Mouse (Mus musculus) stomach, postnatal 0 days (tissue): ENCODE results near the gene Wdr82. TPM values are rescaled to one million over a fixed set of nuclear protein-coding genes. Genes with fewer than 3 reads are reported as not detected.
A peak's percentile ranks its signal among the peaks of the same experiment; 100 is the strongest.
"Not testable (repeated sequence)": the region's sequence is repeated elsewhere in the genome, so short reads cannot be mapped to it uniquely, and the experiment has no call there.

Source experiments
- ATAC-seq: fragments of 200-750 bp; cut with Nextera tagmentation; 2 replicates; pipeline ENCODE4 v1.8.0; 2017; ENCODE audit not compliant: low FRiP score, low TSS enrichment
- DNase-seq: peaks from one replicate; pipeline ENCODE4 v3.0.0-alpha.2; 2016; ENCODE audit warnings: low spot score
- H3K27ac ChIP-seq: fragments of 300-500 bp; sonication (generic); replicated peaks from 2 replicates; pipeline ENCODE4 v1.5.1; 2014; ENCODE audit warnings: mild to moderate bottlenecking, control low read depth
- H3K27me3 ChIP-seq: fragments of 300-500 bp; sonication (generic); 2 replicates; pipeline ENCODE4 v1.6.1; 2014; ENCODE audit warnings: low read length; ENCODE audit not compliant: control insufficient read depth, insufficient read depth
- H3K36me3 ChIP-seq: fragments of 300-500 bp; sonication (generic); 2 replicates; pipeline ENCODE4 v1.6.1; 2014; ENCODE audit warnings: low read length, mixed read lengths; ENCODE audit not compliant: control insufficient read depth, insufficient read depth
- H3K4me1 ChIP-seq: fragments of 300-500 bp; sonication (generic); replicated peaks from 2 replicates; pipeline ENCODE4 v1.6.1; 2014; ENCODE audit warnings: antibody characterized with exemption; ENCODE audit not compliant: control insufficient read depth, insufficient read depth
- H3K4me2 ChIP-seq: fragments of 300-500 bp; sonication (generic); replicated peaks from 2 replicates; pipeline ENCODE4 v1.6.1; 2014; ENCODE audit warnings: low read depth, mild to moderate bottlenecking, control low read depth, moderate library complexity
- H3K4me3 ChIP-seq: fragments of 300-500 bp; sonication (generic); 2 replicates; pipeline ENCODE4 v1.5.1; 2014; ENCODE audit warnings: low read depth, low read length, control low read depth
- H3K9ac ChIP-seq: fragments of 300-500 bp; sonication (generic); 2 replicates; pipeline ENCODE4 v1.6.1; 2014; ENCODE audit warnings: mild to moderate bottlenecking, low read length, control low read depth, mixed read lengths
- H3K9me3 ChIP-seq: fragments of 300-500 bp; sonication (generic); 2 replicates; pipeline ENCODE4 v1.6.1; 2016; ENCODE audit warnings: low read length; ENCODE audit not compliant: control insufficient read depth
- CTCF ChIP-seq: IDR thresholded peaks from 2 replicates; pipeline ENCODE4 v1.5.1; 2016; ENCODE audit warnings: antibody characterized with exemption, low read depth, mild to moderate bottlenecking, moderate library complexity
- EP300 ChIP-seq: optimal IDR thresholded peaks from 2 replicates; pipeline ENCODE3; 2016; ENCODE audit warnings: antibody characterized with exemption
- WGBS: fragments of 180-500 bp; shearing (Covaris S2); extraction: QIAGEN DNeasy Blood & Tissue Kit; methylation state at CpG from one replicate; pipeline ENCODE4 v1.1.7; 2014; 5-methylcytosine and 5-hydroxymethylcytosine counted together
- polyA plus RNA-seq: library from polyadenylated mRNA; unstranded; fragments of >200 nt; fragmentation: Nextera tagmentation; extraction: Ambion mirVana; gene quantifications from 2 replicates; pipeline ENCODE4 v1.2.1, GENCODE M21; 2015

The Wdr82 gene
- polyA plus RNA-seq, 1 experiment from 2014 or later = 10.3 TPM

DNA sequence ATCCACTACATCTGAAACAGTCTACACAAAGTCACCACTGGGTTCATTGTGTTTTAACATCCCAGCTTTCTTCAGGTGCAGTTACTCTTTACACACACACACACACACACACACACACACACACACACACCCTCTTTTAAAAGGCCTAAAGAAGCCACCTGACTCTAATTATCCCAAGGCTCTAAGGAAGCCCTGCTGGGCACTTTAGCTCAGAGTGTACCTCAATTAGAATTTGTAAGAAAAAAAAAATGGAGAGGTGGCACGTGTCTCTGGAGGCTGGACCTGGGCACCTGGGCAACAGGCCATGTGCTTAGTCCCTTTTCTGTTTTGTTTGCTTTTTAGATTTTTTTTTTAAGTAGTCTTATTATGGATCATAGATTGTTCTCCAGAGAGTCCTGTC, 3.0 kb upstream of the Wdr82 start:
- 61% methylated on average over 1 of the region's 1 CpGs for WGBS
- H3K36me3 ChIP-seq = no peaks in the 10 kb centered on the region
- no peak overlapping the region for H3K4me2 ChIP-seq

DNA sequence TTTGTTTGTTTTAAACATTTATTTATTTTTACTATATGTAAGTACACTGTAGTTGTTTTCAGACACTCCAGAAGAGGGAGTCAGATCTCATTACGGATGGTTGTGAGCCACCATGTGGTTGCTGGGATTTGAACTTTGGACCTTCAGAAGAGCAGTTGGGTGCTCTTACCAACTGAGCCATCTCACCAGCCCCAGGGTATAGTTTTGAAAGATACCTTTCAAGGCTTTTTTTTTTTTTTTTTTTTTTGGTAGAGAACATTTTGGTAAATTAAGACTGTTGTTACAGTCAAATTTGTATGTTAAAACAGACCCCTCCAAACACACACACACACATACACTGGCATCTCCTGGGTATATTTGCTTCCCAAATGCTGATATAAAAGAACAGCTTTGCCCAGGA, 1.7 kb upstream of the Wdr82 start:
- not testable (repeated sequence) for ATAC-seq, H3K9me3 ChIP-seq, H3K27ac ChIP-seq, H3K4me1 ChIP-seq, H3K4me2 ChIP-seq, H3K27me3 ChIP-seq, DNase-seq, H3K4me3 ChIP-seq, H3K36me3 ChIP-seq, H3K9ac ChIP-seq
- WGBS = 56% methylated on average over 1 of the region's 1 CpGs
- 0 out of 2 replicates have a peak, but pooled peaks have one; percentile 7 for TF ChIP-seq CTCF

More for the DNA sequence above, 3.0 kb upstream of the Wdr82 start:
- ATAC-seq (no peak), DNase-seq (peak; percentile 48)
- H3K9me3 ChIP-seq = no peaks in the 10 kb centered on the region
- H3K4me3 ChIP-seq = no peak overlapping the region
- no peaks in the 10 kb centered on the region for H3K27me3 ChIP-seq
- H3K27ac ChIP-seq = no peak overlapping the region
- TF ChIP-seq EP300 (no peak), CTCF (no peak)
- H3K4me1 ChIP-seq = no peaks in the 10 kb centered on the region
- no peak overlapping the region for H3K9ac ChIP-seq

DNA sequence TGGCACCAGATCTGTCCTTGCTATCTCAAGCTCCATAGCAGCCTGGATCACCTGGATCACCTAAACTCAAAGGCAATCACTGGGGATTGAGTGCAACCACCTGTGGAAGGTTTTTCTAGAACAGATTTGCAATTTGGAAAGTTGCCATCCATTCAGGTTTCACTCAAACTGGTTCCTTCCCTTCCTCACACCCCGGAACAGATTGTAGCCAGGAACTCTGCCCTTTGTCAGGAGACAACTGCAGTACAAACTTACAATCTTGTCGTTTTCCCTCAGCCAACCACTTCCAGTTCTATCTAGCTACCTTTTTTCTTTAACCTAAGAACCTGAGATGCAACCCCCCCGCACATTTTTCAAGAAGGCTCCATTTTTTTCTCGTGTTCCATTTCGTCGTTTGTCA, 811 bp upstream of the Wdr82 start:
- no peaks in the 10 kb centered on the region for H3K9me3 ChIP-seq
- DNase-seq (no peak), ATAC-seq (no peak)
- no peaks in the 10 kb centered on the region for H3K27me3 ChIP-seq
- H3K36me3 ChIP-seq = no peaks in the 10 kb centered on the region
- WGBS = 35% methylated on average over 6 of the region's 6 CpGs
- no peak overlapping the region for H3K4me3 ChIP-seq
- H3K4me1 ChIP-seq = peaks cover 3% of the 10 kb centered on the region
- peak overlapping the region; percentile 84 for H3K4me2 ChIP-seq
- TF ChIP-seq EP300 = no peak
- no peak for TF ChIP-seq CTCF
- no peak overlapping the region for H3K9ac ChIP-seq
- no peak overlapping the region for H3K27ac ChIP-seq

DNA sequence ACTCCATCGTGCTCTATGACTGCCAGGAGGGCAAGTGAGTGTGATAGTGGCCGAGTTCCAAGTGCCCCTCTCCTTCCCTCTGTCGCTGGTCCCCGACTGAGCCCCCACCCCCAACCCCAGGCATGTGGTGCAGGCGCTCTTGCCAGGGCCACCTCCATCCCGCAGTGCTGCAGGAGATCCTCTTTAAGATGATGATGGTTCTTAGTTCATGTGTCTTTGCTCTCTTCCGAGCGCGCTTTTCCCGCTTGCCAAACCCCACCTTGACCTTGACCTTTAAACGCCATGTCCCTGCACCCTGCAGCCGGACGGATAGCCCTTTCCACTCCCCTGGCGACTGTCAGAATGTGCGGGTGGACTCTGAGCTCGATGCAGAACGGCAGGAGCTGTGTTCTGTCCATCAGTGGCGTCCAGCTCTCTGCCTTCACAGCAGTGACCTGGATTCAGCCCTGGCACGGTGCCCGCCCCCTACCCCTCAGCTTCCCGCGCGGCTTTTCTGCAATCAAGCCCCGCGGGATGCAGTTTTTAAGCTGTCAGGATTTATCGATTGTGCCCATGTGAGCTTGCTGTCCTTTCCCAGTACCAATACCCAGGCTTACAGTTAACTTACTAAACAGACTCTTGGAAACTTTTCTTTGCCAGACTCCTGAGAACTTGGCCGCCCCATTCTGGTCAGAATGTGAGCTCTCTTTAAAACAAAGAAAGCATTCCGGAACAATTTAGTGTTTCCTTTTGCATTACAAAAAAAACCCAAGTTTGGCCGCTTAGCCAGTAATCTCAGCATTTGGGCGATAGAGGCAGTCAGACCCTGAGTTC, 824 bp downstream of the Wdr82 start:
- H3K27me3 ChIP-seq = no peaks in the 10 kb centered on the region

DNA sequence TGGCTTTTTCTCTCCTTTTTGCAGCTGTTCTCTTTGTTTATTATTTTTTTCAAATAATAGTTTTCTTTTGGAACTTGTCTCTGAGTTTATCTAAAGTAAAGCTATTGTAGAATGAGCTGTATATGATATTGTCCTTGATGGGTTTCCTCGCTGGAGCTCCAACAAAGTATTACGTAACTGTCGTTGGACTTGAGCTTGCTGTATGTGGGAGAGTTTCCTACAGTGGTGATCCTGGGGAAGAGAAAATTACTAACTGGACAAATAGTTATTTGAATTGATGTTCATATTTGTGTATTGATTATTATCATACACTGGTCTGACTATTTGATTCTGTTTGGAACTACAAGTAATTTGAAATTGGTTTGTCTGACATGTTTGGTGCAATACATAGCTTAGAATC, 1.8 kb downstream of the Wdr82 start:
- ATAC-seq = no peak

More for the DNA sequence above, 824 bp downstream of the Wdr82 start:
- Histone ChIP-seq H3K4me1 (peaks cover 3% of the 10 kb centered on the region), H3K27ac (peak overlapping the region; percentile 98), H3K36me3 (no peaks in the 10 kb centered on the region), H3K4me3 (peak overlapping the region; percentile 94), H3K9me3 (no peaks in the 10 kb centered on the region), H3K9ac (peak overlapping the region; percentile 85), H3K4me2 (peak overlapping the region; percentile 84)
- ATAC-seq (peak; percentile 50), DNase-seq (peak; percentile 69)
- WGBS = under 1% methylated on average over 30 of the region's 30 CpGs
- TF ChIP-seq EP300 (no peak), CTCF (0 out of 2 replicates have a peak, but pooled peaks have one; percentile 0)

DNA sequence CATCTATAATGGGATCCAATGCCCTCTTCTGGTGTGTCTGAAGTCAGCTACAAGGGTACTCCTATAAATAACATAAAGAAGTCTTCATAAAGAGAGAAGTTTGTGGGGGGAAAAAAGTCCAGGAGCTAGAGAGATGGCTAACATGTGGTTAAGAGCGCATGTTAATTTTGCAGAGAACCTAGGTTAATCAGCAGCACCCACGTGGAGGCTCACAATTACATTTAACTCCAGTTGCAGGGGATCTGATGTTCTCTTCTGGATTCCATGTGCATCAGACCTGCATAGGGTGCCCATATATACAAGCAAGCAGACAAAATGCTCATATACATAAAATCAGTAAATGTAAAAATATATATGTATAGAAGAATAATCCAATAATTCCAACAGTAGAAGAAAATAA, 2.6 kb downstream of the Wdr82 start:
- Histone ChIP-seq H3K4me2 (peak overlapping the region; percentile 84), H3K4me3 (no peak overlapping the region), H3K9me3 (no peaks in the 10 kb centered on the region), H3K9ac (no peak overlapping the region), H3K27ac (no peak overlapping the region), H3K4me1 (peaks cover 3% of the 10 kb centered on the region), H3K27me3 (no peaks in the 10 kb centered on the region), H3K36me3 (0 out of 2 replicates have a peak, but pooled peaks cover 4% of the 10 kb centered on the region)
- TF ChIP-seq EP300 = no peak
- TF ChIP-seq CTCF = no peak
- ATAC-seq = no peak
- no peak for DNase-seq
- 53% methylated on average over 2 of the region's 2 CpGs for WGBS

More for the DNA sequence above, 1.8 kb downstream of the Wdr82 start:
- DNase-seq = no peak
- peak overlapping the region; percentile 94 for H3K4me3 ChIP-seq
- no peaks in the 10 kb centered on the region for H3K27me3 ChIP-seq
- TF ChIP-seq CTCF = no peak
- TF ChIP-seq EP300 = no peak
- H3K27ac ChIP-seq = no peak overlapping the region
- H3K4me2 ChIP-seq = peak overlapping the region; percentile 84
- H3K36me3 ChIP-seq = 0 out of 2 replicates have a peak, but pooled peaks cover under 1% of the 10 kb centered on the region
- 3% methylated on average over 3 of the region's 3 CpGs for WGBS
- peaks cover 3% of the 10 kb centered on the region for H3K4me1 ChIP-seq
- H3K9ac ChIP-seq = peak overlapping the region; percentile 85; the same call in 1 of the 2 replicates
- no peaks in the 10 kb centered on the region for H3K9me3 ChIP-seq
